Mouse (Mus musculus) neutrophil, adult 65 days (primary cell): ENCODE measurements around the gene Olfr728. TPM values are rescaled to one million over a fixed set of nuclear protein-coding genes. Genes with fewer than 3 reads are reported as not detected.

Experiments
- total RNA-seq: library from RNA; stranded (reverse); gene quantifications from 2 replicates; pipeline ENCODE4 v1.2.4, GENCODE M21; 2023

Olfr728 gene
- total RNA-seq, result not detected in 2 replicates

GRCm38 (mm10) chr14:50142580-50142979 is at the start of gene Olfr728:
Gene Olfr728, minus strand, starts transcription at chr14:50142680.

GRCm38 (mm10) chr14:50188098-50188497 is 45.6 kb upstream of the Olfr728 start, which contains the start of gene Olfr730:
Gene Olfr730, minus strand, starts transcription at chr14:50188198.

GRCm38 (mm10) chr14:50152810-50153209 is 10.3 kb upstream of the Olfr728 start, which contains the start of gene Olfr729:
Gene Olfr729, minus strand, starts transcription at chr14:50152910.

DNA sequence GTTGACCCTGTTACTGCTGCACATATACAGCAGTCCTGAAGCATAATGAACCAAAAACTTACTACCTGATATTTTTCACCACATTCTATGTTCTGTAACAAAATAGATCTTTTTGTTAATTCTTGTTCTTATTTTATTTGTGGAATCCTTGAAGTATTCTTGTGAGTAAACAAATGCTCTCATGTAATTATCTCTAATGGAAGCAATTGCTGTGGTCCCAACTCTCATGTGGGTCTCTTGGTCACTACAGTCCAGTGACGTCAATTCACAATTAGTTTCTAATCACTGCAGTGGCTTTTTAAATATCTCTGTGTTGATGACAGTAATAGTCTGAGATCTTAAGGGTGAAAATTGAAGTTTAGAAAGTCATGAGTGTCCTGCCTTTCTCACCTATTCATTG is 19.6 kb downstream of the Olfr728 start, which contains the start of gene Olfr727:
Olfr727 (plus strand) TSS at position 301 of the 400 bp plus-strand sequence.

GRCm38 (mm10) chr14:50090853-50091252 is 51.6 kb downstream of the Olfr728 start, which contains the start of gene Olfr726:
Gene Olfr726, minus strand, starts transcription at chr14:50090953.

Other genes with a start within 250 kb of the Olfr728 start
- gene Olfr722, start 240.7 kb downstream of the Olfr728 start, total RNA-seq, result not detected in 2 replicates
- gene Olfr723, start 210.9 kb downstream of the Olfr728 start, total RNA-seq, result not detected in 2 replicates
- not detected in 2 replicates for gene Olfr724, start 179.4 kb downstream of the Olfr728 start, total RNA-seq
- gene Olfr725, start 102.3 kb downstream of the Olfr728 start, total RNA-seq, result not detected in 2 replicates
- not detected in 2 replicates for gene Olfr726, start 51.7 kb downstream of the Olfr728 start, total RNA-seq
- gene Olfr727, start 19.5 kb downstream of the Olfr728 start, total RNA-seq, result not detected in 2 replicates
- gene Olfr729, start 10.2 kb upstream of the Olfr728 start, total RNA-seq, result not detected in 2 replicates
- not detected in 2 replicates for gene Olfr730, start 45.5 kb upstream of the Olfr728 start, total RNA-seq
- gene Olfr731, start 99.2 kb upstream of the Olfr728 start, total RNA-seq, result not detected in 2 replicates
- not detected in 2 replicates for gene Olfr732, start 141.5 kb upstream of the Olfr728 start, total RNA-seq
- not detected in 2 replicates for gene Olfr733, start 158.8 kb upstream of the Olfr728 start, total RNA-seq
- not detected in 2 replicates for gene Olfr734, start 184.1 kb upstream of the Olfr728 start, total RNA-seq
- gene Olfr735, start 206.2 kb upstream of the Olfr728 start, total RNA-seq, result not detected in 2 replicates
- not detected in 2 replicates for gene Tlr11, start 215.2 kb upstream of the Olfr728 start, total RNA-seq
- not detected in 2 replicates for gene Olfr736, start 238.5 kb upstream of the Olfr728 start, total RNA-seq